Mouse (Mus musculus): ENCODE data around the gene Olfr1220. TPM values are rescaled to one million over a fixed set of nuclear protein-coding genes. Genes with fewer than 3 reads are reported as not detected.

The Olfr1220 gene
- total RNA-seq (2022), result not detected

DNA sequence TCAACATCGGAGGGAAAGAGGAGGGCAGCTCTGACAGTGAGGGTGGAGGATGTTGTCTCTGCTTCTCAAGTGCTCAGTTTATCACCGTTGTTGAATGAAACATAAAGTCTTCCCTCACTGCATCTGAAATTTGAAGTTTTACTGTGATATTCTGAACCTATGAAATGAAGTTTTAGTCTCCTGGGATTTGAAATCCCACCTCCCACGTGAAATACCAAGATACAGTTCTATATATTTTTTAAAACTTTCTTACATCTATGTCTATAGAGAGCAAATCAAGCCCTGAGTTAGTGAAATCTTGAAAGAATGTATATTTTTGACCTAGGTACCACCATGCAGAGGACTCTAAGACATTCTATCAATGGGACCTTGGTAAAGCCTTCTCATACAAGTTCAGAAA lies at the start of gene Olfr1220:
Gene Olfr1220, minus strand, starts transcription at position 101 of the 400 bp plus-strand sequence.
- no peak for DNase-seq (ENCODE audit: low spot score in 2 of 2)

DNA sequence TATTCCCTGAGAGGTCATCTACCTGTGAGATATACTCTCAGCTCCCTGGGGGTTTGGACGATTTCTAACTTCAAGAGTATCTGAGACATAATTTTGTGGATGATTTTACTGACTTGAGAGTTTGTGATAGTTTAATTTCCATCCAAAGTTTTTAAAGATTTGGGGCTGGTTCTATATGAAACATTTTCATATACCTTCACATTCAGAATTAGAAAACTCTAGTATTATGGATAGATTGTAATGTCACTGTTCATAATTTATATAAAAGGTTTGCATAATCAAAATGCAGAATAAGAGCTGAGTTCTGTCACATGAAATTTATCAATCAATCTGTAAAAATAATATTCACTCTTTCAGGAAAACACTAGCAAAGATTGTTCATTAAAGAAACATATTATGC lies 44.8 kb upstream of the Olfr1220 start, which contains the start of gene Olfr1223:
Gene Olfr1223, minus strand, starts transcription at position 101 of the 400 bp plus-strand sequence.
- no peak for DNase-seq (ENCODE audit: low spot score in 2 of 2)

DNA sequence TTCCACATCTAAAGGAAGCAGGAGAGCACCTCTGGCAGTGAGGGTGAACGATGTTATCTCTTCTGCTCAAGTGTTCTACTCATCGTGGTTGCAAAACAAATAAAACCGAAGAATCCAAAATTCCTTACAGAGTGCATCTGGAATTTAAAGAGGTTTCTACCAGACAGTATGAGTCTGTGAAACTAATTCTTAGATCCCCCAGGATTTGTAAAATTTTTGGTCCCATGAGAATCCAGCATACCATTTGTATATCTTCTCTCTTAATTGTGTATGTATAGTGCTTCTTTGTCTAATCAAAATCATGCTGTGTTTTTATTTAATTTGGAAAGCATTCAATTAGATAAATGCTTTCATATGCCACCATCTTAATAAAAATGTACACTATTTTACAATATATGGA lies 26.3 kb upstream of the Olfr1220 start, which contains the start of gene Olfr1222:
Gene Olfr1222, minus strand, starts transcription at position 101 of the 400 bp plus-strand sequence.
- no peak for DNase-seq (ENCODE audit: low spot score in 2 of 2)

DNA sequence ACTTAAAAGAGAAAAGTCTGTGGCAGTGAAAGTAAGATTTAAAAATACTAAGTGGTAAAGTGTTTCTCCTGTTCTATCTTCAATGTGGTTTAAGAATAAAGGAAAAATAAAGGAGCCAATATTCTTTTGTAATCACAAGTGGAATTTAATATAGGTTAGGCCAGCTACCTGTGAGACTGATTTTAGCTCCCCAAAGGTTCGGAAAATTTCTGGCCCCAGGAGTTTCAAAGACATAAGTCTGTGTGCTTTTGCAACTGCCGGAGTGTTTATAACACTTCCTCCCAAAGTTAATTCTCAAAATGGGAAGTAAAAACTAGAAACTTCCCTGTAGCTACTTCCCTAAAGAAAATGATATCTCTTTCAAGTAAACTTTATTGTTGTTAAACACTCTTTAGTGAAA lies 10.5 kb upstream of the Olfr1220 start, which contains the start of gene Olfr1221:
Gene Olfr1221, minus strand, starts transcription at position 101 of the 400 bp plus-strand sequence.
- DNase-seq (ENCODE audit: low spot score in 2 of 2), result no peak

DNA sequence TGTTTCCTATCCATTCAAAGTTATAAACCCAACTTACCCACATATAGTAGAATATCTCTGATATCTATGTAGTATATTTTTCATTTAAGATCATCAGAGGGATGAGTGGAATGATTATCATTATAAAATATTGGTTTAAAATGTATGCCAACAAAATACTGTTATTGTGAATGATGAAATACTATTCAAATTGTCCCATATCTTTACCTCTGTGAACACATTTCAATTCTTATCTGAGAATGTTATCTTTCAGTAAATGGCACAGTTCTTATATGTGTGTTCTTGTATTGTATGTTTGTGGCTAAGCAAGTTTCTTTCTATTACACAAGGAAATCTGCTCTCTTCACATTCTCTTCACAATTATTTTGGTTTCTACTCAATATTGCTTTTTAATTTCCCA lies 984 bp downstream of the Olfr1220 start:
- no peak for DNase-seq (ENCODE audit: low spot score in 2 of 2)

DNA sequence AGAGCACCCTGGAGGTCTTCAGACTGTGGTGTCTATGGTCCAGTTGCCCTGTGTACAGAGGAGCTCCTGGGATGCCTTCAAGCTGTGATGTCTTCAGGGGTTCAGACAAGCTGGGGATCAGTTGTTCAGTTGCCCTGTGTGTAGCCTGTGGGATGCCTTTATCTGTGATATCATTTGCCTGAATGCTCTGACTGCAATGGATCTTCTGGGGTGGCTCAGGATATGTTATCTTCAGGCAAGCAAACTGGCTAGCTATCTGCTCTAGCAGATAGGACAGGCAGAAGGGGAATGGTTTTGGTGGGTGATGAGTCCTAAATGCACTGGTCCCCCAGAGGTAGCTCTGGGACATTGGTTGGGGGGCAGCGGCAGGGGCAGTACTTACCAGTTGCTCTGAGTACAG lies 12.8 kb downstream of the Olfr1220 start:
- no peak for DNase-seq (ENCODE audit: low spot score in 2 of 2)

DNA sequence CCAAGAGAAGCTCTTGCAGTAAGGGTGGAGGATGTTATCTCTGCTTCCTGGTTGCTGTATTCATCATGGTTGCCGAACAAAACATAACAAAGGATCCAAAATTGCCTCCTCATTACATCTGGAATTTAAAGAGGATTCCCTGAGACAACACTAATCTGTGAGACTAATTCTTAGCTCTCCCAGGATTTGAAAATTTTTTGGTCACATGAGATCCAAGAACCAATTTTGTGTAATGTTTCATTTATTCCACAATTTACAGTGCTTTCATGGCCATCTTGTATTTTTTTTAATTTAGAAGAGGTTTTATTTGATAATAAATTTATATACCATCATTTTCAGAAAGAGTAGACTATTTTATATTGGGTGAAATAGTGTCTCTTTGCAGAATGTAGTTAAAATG lies 23.2 kb downstream of the Olfr1220 start, which contains the start of gene Olfr1219:
Gene Olfr1219, minus strand, starts transcription at position 101 of the 400 bp plus-strand sequence.
- no peak for DNase-seq (ENCODE audit: low spot score in 2 of 2)

DNA sequence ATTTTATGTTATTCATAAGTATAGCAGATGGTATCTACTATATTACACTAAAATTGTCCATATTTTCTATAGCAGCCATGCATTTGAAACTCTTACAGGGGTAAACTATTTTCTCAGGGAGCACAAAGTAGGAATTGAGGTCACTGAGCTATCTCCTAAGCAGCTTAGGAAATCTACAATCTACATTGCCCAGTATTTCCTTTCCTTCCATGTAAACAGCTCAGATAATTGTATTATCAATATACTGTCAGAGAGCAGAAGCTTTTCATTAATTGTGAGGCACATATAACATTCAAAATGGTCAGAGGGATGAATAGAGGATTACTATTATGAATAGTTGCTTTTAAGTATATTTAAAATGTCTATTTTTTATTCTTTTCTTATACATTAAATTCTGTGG lies 25.1 kb downstream of the Olfr1220 start:
- no peak for DNase-seq (ENCODE audit: low spot score in 2 of 2)

DNA sequence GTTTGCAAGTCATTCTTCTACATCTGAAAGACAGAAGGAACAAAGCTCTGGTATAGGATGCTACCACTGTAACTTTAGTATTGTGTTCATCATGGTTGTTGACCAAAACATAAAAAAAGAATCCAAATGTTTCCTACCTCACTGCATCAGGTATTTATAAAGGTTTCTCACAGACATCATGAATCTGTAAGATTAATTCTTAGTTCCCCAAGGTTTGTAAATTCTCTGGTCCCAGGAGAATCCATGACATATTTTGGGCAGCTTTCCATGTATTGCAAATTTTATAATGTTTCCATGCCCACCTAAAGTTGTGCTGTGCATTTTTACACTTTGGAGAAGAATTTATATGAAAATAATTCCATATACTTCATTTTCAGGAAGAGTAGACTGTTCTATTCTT lies 45.5 kb downstream of the Olfr1220 start, which contains the start of gene Olfr1218:
Gene Olfr1218, minus strand, starts transcription at position 101 of the 400 bp plus-strand sequence.
- no peak for DNase-seq (ENCODE audit: low spot score in 2 of 2)

Other genes starting within 250 kb of the Olfr1220 start
- not detected for gene Olfr1206, start 243.6 kb downstream of the Olfr1220 start, total RNA-seq (2022)
- gene Olfr1208, start 204.5 kb downstream of the Olfr1220 start, total RNA-seq (2022), result not detected
- not detected for gene Olfr1209, start 191.7 kb downstream of the Olfr1220 start, total RNA-seq (2022)
- gene Olfr1211, start 168.7 kb downstream of the Olfr1220 start, total RNA-seq (2022), result not detected
- not detected for gene Olfr1212, start 152.9 kb downstream of the Olfr1220 start, total RNA-seq (2022)
- not detected for gene Gm13762, start 126.6 kb downstream of the Olfr1220 start, total RNA-seq (2022)
- not detected for gene Olfr1214, start 114.2 kb downstream of the Olfr1220 start, total RNA-seq (2022)
- gene Olfr1215, start 99.9 kb downstream of the Olfr1220 start, total RNA-seq (2022), result not detected
- gene Olfr1216, start 88.5 kb downstream of the Olfr1220 start, total RNA-seq (2022), result not detected
- gene Olfr1217, start 74.8 kb downstream of the Olfr1220 start, total RNA-seq (2022), result not detected
- gene Olfr1218, start 45.6 kb downstream of the Olfr1220 start, total RNA-seq (2022), result not detected
- not detected for gene Olfr1219, start 23.3 kb downstream of the Olfr1220 start, total RNA-seq (2022)
- not detected for gene Olfr1221, start 10.4 kb upstream of the Olfr1220 start, total RNA-seq (2022)
- not detected for gene Olfr1222, start 26.2 kb upstream of the Olfr1220 start, total RNA-seq (2022)
- gene Olfr1223, start 44.7 kb upstream of the Olfr1220 start, total RNA-seq (2022), result not detected
- not detected for gene Olfr1224-ps1, start 57.3 kb upstream of the Olfr1220 start, total RNA-seq (2022)
- not detected for gene Olfr1225, start 67.8 kb upstream of the Olfr1220 start, total RNA-seq (2022)
- gene Olfr1226, start 93.2 kb upstream of the Olfr1220 start, total RNA-seq (2022), result not detected
- not detected for gene Olfr1228, start 147.2 kb upstream of the Olfr1220 start, total RNA-seq (2022)
- not detected for gene Olfr1229, start 181.2 kb upstream of the Olfr1220 start, total RNA-seq (2022)
- not detected for gene Olfr1230, start 190.4 kb upstream of the Olfr1220 start, total RNA-seq (2022)
- gene Olfr1231, start 200.2 kb upstream of the Olfr1220 start, total RNA-seq (2022), result not detected
- not detected for gene Olfr1232, start 222.8 kb upstream of the Olfr1220 start, total RNA-seq (2022)
- not detected for gene Olfr1233, start 235.6 kb upstream of the Olfr1220 start, total RNA-seq (2022)